Mouse (Mus musculus): ENCODE results near the gene Zap70.

Zap70 gene

GRCm38 (mm10) chr1:36830913-36831866 lies 69.6 kb downstream of the Zap70 start:
- no peak for DNase-seq (ENCODE audit: low spot score in 2 of 2)
